Mouse (Mus musculus) liver, postnatal 0 days (tissue): ENCODE data around the gene Rgs7. TPM values are rescaled to one million over a fixed set of nuclear protein-coding genes. Genes with fewer than 3 reads are reported as not detected.

Source experiments
- ATAC-seq: fragments of 200-750 bp; cut with Nextera tagmentation; 2 replicates; pipeline ENCODE4 v1.8.0; 2017; ENCODE audit warnings: mild to moderate bottlenecking, moderate library complexity
- DNase-seq: peaks from one replicate; pipeline ENCODE4 v3.0.0-alpha.2; 2016
- H3K27ac ChIP-seq: fragments of 300-500 bp; sonication (generic); 2 replicates; pipeline ENCODE4 v1.5.1; 2014; ENCODE audit warnings: antibody characterized with exemption, moderate library complexity, mild to moderate bottlenecking, low read depth
- H3K27me3 ChIP-seq: fragments of 300-500 bp; sonication (generic); 2 replicates; pipeline ENCODE4 v1.6.1; 2014; ENCODE audit warnings: low read length, control low read depth, mixed read lengths; ENCODE audit not compliant: insufficient read depth
- H3K36me3 ChIP-seq: fragments of 300-500 bp; sonication (generic); replicated peaks from 2 replicates; pipeline ENCODE4 v1.6.1; 2014; ENCODE audit warnings: mild to moderate bottlenecking, control low read depth, low read length, moderate library complexity, mixed read lengths; ENCODE audit not compliant: insufficient read depth
- H3K4me1 ChIP-seq: fragments of 300-500 bp; sonication (generic); 2 replicates; pipeline ENCODE4 v1.6.1; 2014; ENCODE audit warnings: antibody characterized with exemption, mild to moderate bottlenecking, control low read depth; ENCODE audit not compliant: insufficient read depth
- H3K4me2 ChIP-seq: fragments of 300-500 bp; sonication (generic); 2 replicates; pipeline ENCODE4 v1.6.1; 2014; ENCODE audit warnings: low read depth, mild to moderate bottlenecking, low read length, moderate library complexity, mixed read lengths
- H3K4me3 ChIP-seq: fragments of 300-500 bp; sonication (generic); 2 replicates; pipeline ENCODE4 v1.5.1; 2014; ENCODE audit warnings: low read depth, low read length
- H3K9ac ChIP-seq: fragments of 300-500 bp; sonication (generic); replicated peaks from 2 replicates; pipeline ENCODE4 v1.6.1; 2014; ENCODE audit warnings: mild to moderate bottlenecking, moderate library complexity
- H3K9me3 ChIP-seq: fragments of 300-500 bp; sonication (generic); 2 replicates; pipeline ENCODE4 v1.6.1; 2016; ENCODE audit warnings: mild to moderate bottlenecking, control low read depth, low read length, mixed read lengths
- CTCF ChIP-seq: sonication (generic); IDR thresholded peaks from 2 replicates; pipeline ENCODE4 v1.5.1; 2016; ENCODE audit warnings: antibody characterized with exemption, low read depth
- EP300 ChIP-seq: IDR thresholded peaks from 2 replicates; pipeline ENCODE4 v1.6.1; 2016; ENCODE audit warnings: antibody characterized with exemption, low read depth, mild to moderate bottlenecking
- WGBS: fragments of 180-500 bp; shearing (Covaris S2); extraction: QIAGEN DNeasy Blood & Tissue Kit; methylation state at CpG from one replicate; pipeline ENCODE4 v1.1.7; 2014; ENCODE audit not compliant: insufficient replicate concordance; 5-methylcytosine and 5-hydroxymethylcytosine counted together
- polyA plus RNA-seq: library from polyadenylated mRNA; unstranded; fragments of >200 nt; fragmentation: Nextera tagmentation; extraction: Ambion mirVana; gene quantifications from 2 replicates; pipeline ENCODE4 v1.2.1, GENCODE M21; 2015

Gene Rgs7
- polyA plus RNA-seq, 1 experiment from 2014 or later, result not detected

DNA sequence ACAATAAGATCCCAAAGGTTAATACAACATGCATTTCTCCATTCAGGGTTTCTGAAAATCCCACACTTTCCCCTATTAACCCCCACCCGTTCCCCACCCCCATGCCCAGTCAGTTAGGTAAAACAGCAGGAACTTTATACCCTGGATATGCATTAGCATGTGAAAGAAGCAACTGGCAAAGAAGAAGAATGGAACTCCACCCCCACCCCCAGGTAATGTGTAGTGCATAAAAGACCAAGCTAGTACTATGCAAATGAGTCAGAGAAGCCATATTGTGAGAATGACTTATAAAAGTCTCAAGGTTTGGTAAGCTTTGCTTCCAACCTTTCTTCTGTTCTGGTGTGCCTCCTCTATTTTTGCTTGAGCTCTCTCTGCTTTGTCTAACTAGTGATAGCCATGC, 468.2 kb downstream of the Rgs7 start:
- no peaks in the 10 kb centered on the region for H3K36me3 ChIP-seq
- no peak overlapping the region for H3K9ac ChIP-seq

More for the DNA sequence above, 468.2 kb downstream of the Rgs7 start:
- TF ChIP-seq CTCF (no peak), EP300 (no peak)
- no peak overlapping the region for H3K27ac ChIP-seq
- H3K4me3 ChIP-seq, result no peak overlapping the region
- DNase-seq, result no peak
- H3K4me1 ChIP-seq, result no peaks in the 10 kb centered on the region
- WGBS, result 58% methylated on average over 1 of the region's 1 CpGs
- ATAC-seq, result no peak
- no peaks in the 10 kb centered on the region for H3K9me3 ChIP-seq
- no peak overlapping the region for H3K4me2 ChIP-seq
- H3K27me3 ChIP-seq, result no peaks in the 10 kb centered on the region

Other genes with a start within 250 kb of the Rgs7 start
- 26.5 and 28.5 TPM in 2 replicates for gene Kmo, start 127.9 kb upstream of the Rgs7 start, polyA plus RNA-seq
- 93.3 and 103 TPM in 2 replicates for gene Fh1, start 133.1 kb upstream of the Rgs7 start, polyA plus RNA-seq
- 1.3 and 1.6 TPM in 2 replicates for gene Opn3, start 200.3 kb upstream of the Rgs7 start, polyA plus RNA-seq
- 0.52 and 0.66 TPM in 2 replicates for gene Chml, start 200.4 kb upstream of the Rgs7 start, polyA plus RNA-seq
- not detected in 2 replicates for gene Wdr64, start 206.1 kb upstream of the Rgs7 start, polyA plus RNA-seq